Mouse (Mus musculus) CD8-positive naive resting alpha-beta T cell, adult 2 months (primary cell): ENCODE data around the gene Zfp683.
A peak's percentile ranks its signal among the peaks of the same experiment; 100 is the strongest.

Experiments used
- DNase-seq, 2 experiments: peaks; one replicate each; pipeline ENCODE4 v3.0.0; 2022; ENCODE audit warnings: low read depth in 2 of 2, low spot score in 2 of 2

The Zfp683 gene

DNA sequence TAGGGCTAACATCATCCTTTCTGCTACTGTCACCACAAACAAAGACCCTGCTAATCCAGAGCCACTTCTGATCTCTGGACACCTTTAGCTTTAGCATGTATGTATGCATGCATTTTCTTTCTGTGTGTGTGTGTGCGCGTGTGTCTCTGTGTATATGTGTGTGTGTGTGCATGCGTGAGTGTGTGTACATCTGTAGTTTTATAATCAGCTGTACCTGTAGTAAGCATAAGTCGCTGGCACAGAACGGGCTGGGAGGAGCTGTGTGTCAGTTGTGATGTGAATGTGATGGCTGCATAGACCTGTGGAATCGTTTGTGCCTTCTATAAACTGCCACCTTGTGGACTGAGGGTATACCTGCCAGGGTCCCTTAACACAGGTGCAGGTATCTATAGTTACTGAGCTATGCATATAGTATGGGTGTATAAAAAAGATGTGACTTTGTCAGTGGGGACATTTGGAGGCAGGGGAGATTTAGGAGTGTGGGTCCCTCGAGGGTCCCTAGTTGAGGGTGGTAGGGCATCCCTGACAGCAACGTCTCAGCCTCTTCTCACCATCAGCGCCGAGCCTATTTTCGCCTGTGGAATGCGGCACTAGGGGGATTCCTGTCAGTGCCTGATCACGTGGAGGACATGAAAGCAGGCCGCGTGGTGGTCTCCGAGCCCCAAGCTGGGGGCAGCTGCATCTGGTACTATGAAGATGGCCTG is 37.0 kb downstream of the Zfp683 start:
- no peak for DNase-seq

DNA sequence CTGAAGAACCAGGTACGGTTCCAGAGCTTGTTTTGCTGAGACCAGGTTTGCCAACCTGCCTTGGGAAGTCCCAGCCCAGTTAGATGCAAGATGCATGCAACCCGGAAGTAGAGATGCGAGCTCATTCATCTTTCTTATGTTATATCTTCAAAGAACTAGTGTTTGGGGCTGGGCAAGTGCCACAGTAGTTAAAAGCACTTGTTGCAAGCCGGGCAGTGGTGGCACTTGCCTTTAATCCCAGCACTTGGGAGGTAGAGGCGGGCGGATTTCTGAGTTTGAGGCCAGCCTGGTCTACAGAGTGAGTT is 37.5 kb downstream of the Zfp683 start:
- DNase-seq = no peak

DNA sequence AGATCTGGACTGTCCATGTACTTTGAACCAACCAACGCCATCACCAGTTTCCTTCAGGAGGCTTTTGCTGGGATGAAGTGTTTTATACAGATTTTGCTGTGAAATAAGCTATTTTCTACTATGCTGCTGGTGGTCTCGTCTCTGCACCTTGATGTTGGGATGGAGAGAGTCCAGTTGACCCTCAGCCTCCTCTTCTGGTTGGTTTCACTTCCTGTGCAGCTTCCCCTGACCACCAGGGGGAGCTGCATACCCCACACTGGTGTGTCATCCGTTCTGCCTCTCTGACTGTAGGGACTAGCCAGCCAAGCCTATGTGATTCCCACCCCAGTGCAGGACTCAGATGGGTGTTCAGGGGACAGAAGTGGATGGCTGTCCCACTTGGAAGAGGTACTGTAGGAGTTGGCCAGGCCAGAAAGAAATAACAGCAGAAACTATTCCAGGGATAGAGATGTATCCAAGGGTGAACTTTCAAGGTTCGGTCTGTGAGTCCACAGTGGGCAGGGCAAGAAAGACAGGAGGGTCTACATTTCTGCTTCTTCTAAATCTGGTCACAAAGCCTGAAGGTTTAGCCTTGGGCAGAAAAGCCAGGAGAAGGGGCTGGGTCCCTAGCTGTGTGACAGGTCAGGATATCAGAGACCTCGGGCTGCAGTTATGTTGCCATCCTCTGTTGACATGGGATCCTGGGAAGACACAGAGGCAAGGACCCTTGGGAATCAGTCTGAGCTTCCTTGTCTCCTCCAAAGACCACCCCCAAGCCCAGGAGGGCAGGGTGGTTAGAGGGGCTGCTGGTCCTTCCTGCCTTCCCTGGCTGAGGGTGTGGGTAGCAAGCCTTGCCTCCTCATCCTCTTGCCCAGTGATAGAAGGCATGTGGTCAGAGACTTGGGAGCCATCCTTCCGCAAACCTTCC is 39.0 kb downstream of the Zfp683 start:
- DNase-seq = peak; percentile 70 to 78

DNA sequence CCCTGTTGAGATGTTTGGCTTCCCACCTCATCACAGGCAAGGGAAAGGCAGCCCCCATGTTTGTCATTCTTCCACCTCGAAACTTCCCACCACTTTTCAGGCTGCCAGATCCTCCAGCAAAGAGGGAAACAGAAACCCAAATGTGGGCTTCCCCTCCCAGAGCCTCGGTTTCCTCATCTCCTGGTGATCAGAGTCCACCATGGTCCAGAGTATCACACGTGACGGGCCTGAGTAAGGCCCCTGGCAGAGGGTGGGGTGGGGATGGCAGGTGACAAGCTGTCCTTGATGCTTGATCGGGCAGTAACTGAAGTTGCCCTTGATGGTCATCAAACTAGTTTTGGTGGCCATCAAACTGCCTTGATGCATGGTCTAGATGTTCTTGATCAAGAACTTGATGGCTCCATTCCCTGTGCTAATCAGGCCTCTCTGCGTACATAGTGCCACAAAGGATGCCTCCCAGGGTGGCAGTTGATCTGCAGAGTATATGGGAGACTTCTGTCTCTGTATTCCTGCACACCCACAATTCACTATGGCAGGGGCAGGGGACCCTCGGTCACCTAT is 40.4 kb downstream of the Zfp683 start:
- no peak for DNase-seq

DNA sequence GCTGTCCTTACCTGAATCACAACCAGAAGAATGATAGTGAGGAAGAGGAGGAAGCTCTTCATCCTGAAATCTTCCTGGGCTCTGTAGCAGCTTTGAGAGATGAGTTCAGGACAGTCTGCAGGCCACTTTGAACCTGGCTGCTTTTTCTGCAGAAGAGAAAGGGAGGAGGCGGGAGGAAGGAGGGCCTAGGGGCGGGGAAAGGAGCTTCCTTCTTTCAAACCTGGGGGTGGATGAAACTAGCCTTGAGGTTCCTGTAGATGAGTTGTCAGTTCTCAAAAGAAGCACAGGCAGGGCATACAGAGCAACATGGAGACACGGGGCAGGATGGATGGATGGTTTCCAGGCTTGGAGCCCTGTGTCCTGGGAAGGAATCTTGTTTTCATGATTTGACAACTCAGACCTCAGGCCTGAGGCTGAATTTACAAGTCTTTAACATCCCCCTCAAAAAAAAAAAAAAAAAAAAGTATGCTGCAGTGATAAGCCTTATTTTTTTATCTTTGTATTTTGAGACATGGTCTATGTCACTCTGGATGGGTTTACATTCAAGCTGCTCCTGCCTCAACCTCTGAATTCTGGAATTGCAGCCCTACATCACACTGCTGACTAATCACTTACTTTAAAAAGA is 41.4 kb downstream of the Zfp683 start, which contains the start of gene Cd52:
Gene Cd52, minus strand, starts transcription at position 160 of the 625 bp plus-strand sequence.
- DNase-seq = peak; percentile 69 to 82

DNA sequence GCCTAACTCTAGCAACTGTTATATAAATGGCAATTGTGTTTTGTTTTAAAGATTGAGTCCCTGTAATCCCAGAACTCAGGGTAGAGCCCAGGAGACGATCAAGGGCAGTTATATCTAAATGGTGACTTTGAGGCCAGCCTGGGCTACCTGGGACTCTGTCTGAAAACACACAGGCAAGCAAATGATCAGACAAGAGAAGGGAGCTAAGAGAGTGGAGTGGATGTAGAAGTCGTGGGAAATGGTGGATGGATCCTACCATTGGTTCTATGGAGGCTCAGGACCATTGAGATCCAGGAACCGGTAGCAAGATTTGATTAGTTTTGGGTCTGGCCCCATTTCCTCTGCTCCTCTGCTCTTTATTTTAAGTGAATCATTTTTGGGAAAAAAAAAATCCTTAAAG is 42.5 kb downstream of the Zfp683 start:
- no peak for DNase-seq

DNA sequence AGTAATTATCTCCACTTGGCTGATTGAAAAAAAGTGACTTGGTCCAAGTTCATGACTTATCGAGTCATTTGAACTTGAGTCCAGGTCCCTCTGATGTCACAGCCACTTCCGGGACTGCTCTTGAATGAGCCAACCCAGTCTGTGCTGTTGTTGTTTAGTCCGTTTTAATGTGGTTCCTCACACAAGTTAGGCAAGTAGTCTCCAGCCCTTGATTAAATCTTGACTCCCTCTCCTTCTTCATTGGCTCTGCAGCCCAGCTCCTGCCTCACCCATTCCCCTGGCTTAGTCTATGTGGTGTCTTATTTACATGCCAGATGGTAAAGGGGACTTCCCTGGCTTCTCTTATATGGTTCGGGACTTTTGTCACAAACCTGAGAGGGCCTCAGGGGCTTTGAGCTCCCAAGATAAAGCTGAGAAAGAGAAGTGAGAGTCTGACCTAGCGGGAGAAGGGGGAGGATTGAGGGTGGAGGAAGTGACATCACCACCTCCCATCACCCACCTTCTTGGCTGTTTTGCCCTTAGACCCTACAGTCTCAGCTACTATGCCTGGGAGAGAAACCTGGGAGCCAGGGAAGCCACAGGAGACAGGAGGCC is 43.5 kb downstream of the Zfp683 start:
- DNase-seq = no peak

DNA sequence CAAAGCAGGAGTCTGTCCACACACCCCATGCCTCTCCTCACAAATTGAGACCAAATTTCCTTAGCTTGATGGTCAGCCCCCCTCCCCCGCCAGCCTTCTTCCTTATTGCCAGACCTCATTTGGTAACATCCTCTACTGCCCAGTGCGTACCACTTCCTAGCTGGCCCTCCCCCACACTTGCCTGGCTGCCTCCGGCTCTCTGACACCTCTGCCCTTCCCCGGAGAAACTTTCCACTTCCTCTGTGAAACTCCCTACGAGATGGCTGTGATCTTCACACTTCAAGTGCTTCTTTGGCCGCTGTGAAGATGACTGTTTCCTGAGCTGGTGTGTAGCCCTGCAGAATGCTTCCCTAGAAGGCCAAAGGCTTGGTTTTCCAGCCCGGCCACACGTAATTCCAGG is 45.0 kb downstream of the Zfp683 start:
- peak; percentile 63 to 76 for DNase-seq

DNA sequence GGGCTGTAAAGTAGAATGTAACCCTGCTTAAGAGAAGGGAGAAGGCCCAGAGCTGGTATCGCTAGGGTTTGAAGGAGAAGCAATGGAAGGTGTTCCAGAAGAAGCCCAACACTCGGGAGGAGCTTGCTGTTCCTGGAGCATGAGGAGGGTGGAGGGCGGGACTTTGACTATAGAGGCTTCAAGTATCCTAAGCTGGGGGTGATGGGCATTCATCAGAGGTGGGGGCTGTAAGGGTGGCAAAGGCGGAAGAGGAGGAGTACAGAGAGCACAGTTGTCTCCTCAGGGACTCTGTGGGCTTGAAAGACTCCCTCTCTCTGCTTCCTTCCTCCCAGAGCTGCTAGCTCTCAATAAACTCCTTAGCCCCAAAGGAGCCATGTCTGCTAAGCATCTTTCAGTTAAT is 46.6 kb downstream of the Zfp683 start:
- no peak for DNase-seq

DNA sequence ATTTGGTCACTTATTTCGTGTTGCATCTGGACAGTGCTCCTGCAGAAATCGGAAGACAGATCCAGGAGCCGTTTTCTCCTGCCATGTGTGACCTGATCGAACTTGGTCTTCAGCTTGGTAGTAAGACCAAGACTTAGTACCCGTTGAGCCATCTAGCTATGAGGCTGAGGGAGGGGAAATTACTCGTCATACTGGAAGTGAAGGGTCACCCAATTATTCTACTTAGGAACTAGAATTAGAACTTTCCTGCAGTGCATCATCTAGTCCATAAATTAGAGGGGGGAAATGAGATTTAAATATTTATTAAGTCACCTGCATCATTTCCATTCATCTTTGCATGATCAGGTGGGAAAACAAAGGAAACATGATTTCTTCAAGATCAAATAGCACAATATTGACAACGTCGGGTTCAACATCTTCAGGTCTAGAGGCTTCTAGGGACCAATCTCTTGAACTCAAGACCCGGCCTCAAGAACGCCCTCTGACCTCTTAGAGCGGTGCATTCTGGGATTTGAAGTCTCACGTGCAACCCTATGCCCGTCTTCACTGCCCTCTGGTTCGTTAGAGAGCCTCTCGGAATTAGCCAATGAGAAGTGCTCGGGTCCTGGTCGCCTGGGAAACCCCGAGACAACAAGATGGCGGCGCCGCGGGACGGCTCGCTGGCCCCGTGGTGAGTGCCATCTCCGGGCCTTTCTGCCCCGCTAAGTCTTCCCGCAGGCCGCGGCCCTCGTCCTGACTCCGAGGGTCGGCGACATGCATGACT is 48.5 kb downstream of the Zfp683 start, which contains the start of gene Ubxn11:
Gene Ubxn11, plus strand, starts transcription at position 592 of the 763 bp plus-strand sequence.
- DNase-seq = peak; percentile 68 to 73

DNA sequence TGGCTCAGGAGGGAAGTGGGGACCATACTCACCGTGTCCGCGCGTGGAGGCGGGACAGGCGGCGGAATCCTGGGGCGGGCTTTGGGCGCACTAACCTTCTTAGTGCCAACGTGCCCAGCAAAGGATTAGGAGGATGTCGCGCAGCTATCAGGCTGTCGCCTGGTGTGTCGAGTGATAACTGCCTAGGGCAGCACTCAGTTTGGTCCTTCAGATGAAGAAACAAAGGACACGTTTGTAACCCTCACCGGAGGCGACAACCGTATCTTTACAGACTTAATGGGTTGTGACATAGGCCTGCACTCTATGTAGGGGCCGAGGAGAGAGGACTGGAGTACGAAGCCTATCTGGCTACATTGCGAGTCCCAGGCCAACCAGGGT is 49.1 kb downstream of the Zfp683 start:
- no peak for DNase-seq

DNA sequence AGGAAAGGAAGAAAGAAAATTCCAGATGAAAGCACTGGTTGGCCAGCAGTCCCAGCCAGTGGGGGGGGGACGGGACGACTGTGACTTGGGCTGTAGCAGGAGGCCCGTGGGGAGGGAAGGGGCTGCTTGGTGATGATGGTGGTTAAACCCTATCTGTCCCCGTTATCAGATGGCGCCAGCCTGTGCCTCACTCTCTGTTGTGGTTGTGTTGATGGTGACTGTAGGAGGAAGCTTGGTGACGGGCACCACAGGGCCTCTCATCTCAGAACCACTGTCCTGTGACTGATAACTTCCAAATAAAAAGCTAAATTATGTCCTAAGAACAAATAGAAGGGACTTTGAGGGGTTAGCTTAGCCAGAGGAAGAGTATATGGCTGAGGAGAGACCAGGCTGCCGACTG is 52.5 kb downstream of the Zfp683 start:
- DNase-seq = no peak

DNA sequence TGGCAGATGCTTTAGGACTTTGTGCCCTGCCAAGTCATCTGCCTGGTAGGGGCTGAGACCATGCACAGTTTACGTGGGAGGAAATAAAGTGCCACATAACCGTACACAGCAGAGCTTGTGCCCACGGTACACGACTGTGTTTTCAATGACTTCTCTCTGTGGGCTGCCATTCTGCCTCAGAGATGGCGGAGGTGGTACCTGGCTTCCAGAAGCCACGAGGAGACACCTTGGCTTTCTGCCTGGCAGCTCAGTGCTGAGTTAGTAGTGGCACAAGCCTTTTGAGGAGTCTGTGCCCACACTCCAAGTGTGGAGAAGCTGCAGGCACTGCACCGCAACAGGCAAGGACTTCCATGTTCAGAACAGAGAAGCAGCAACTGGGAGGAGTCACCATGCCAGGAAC is 54.1 kb downstream of the Zfp683 start:
- DNase-seq = no peak

DNA sequence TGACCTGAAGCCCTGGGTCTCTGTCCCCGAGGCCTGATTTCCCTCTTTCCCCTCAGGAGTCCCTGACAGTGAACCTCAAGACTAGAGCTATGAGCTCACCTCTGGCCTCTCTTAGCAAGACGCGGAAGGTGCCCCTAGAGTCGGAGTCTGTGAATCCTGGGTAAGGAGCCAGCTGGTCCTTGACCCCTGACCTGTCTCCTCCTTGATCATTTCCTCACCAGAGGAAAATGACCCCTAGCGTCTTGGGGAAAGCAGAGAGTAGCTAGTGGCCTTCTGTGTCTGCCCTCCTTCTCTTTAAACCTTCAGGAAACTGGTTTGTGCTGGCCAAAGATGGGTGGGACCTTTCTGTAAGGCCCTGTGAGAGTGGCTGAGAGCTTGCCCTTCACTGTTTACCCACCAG is 54.6 kb downstream of the Zfp683 start:
- no peak for DNase-seq
